Mouse (Mus musculus) stomach, embryonic 15.5 days (tissue): ENCODE data around the gene Zdhhc24. TPM values are rescaled to one million over a fixed set of nuclear protein-coding genes. Genes with fewer than 3 reads are reported as not detected.

Experiments used
- ATAC-seq: fragments of 200-750 bp; cut with Nextera tagmentation; 2 replicates; pipeline ENCODE4 v1.8.0; 2017; ENCODE audit warnings: low read depth, moderate number of reproducible peaks, moderate TSS enrichment; ENCODE audit not compliant: insufficient read depth, low FRiP score
- H3K27ac ChIP-seq: fragments of 300-500 bp; sonication (generic); 2 replicates; pipeline ENCODE4 v1.5.1; 2015; ENCODE audit warnings: mild to moderate bottlenecking, inconsistent platforms
- H3K27me3 ChIP-seq: fragments of 300-500 bp; sonication (generic); replicated peaks from 2 replicates; pipeline ENCODE4 v1.6.1; 2015; ENCODE audit warnings: inconsistent platforms
- H3K36me3 ChIP-seq: fragments of 300-500 bp; sonication (generic); 2 replicates; pipeline ENCODE4 v1.6.1; 2015; ENCODE audit warnings: inconsistent platforms
- H3K4me1 ChIP-seq: fragments of 300-500 bp; sonication (generic); 2 replicates; pipeline ENCODE4 v1.6.1; 2015; ENCODE audit warnings: inconsistent platforms
- H3K4me2 ChIP-seq: fragments of 300-500 bp; sonication (generic); 2 replicates; pipeline ENCODE4 v1.6.1; 2015; ENCODE audit warnings: mild to moderate bottlenecking, inconsistent platforms
- H3K4me3 ChIP-seq: fragments of 300-500 bp; sonication (generic); replicated peaks from 2 replicates; pipeline ENCODE4 v1.5.1; 2015; ENCODE audit warnings: inconsistent platforms
- H3K9ac ChIP-seq: fragments of 300-500 bp; sonication (generic); 2 replicates; pipeline ENCODE4 v1.6.1; 2015; ENCODE audit warnings: inconsistent platforms
- H3K9me3 ChIP-seq: fragments of 300-500 bp; sonication (generic); 2 replicates; pipeline ENCODE4 v1.6.1; 2016; ENCODE audit warnings: inconsistent platforms
- WGBS: fragments of 180-500 bp; shearing (Covaris S2); methylation state at CpG from one replicate; pipeline ENCODE4 v1.1.7; 2015; 5-methylcytosine and 5-hydroxymethylcytosine counted together
- polyA plus RNA-seq: library from polyadenylated mRNA; unstranded; fragments of >200 nt; fragmentation: Nextera tagmentation; extraction: Ambion mirVana; gene quantifications from 2 replicates; pipeline ENCODE4 v1.2.1, GENCODE M21; 2015

Gene Zdhhc24
- polyA plus RNA-seq, 1 experiment from 2014 or later, result 11.4 TPM

GRCm38 (mm10) chr19:4916827-4917226 lies 38.4 kb downstream of the Zdhhc24 start:
- no peak overlapping the region for H3K4me3 ChIP-seq
- H3K4me2 ChIP-seq, result no peak overlapping the region
- ATAC-seq, result no peak
- H3K27me3 ChIP-seq, result no peaks in the 10 kb centered on the region
- peaks cover 53% of the 10 kb centered on the region for H3K36me3 ChIP-seq
- H3K9me3 ChIP-seq, result no peaks in the 10 kb centered on the region
- no peak overlapping the region for H3K9ac ChIP-seq
- WGBS, result 79% methylated on average over 10 of the region's 10 CpGs
- no peaks in the 10 kb centered on the region for H3K4me1 ChIP-seq
- no peak overlapping the region for H3K27ac ChIP-seq

DNA sequence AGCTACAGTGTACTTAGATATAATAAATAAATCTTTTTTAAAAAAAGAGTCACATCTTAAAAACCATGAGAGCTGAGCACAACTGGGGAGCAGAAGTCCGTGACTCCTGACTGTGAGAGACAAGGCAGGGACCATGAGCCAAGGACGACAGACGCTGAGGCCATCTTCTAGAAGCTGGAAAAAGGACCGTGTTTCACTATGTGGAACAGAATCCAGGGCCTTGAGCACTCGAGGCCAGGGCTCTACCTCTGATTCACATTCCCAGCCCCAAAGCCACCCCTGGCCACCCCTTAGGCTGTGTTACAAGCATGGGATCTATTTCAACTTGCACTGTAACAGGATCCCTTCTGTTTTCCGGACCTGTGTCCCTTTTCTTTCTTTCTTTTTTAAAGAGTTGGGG lies 41.2 kb downstream of the Zdhhc24 start:
- H3K4me1 ChIP-seq, result no peaks in the 10 kb centered on the region
- H3K4me3 ChIP-seq, result no peak overlapping the region
- WGBS, result 84% methylated on average over 6 of the region's 6 CpGs
- H3K27ac ChIP-seq, result no peak overlapping the region
- H3K27me3 ChIP-seq, result no peaks in the 10 kb centered on the region
- H3K9me3 ChIP-seq, result no peaks in the 10 kb centered on the region
- no peak overlapping the region for H3K9ac ChIP-seq
- no peak overlapping the region for H3K4me2 ChIP-seq
- H3K36me3 ChIP-seq, result peaks cover 59% of the 10 kb centered on the region
- no peak for ATAC-seq

DNA sequence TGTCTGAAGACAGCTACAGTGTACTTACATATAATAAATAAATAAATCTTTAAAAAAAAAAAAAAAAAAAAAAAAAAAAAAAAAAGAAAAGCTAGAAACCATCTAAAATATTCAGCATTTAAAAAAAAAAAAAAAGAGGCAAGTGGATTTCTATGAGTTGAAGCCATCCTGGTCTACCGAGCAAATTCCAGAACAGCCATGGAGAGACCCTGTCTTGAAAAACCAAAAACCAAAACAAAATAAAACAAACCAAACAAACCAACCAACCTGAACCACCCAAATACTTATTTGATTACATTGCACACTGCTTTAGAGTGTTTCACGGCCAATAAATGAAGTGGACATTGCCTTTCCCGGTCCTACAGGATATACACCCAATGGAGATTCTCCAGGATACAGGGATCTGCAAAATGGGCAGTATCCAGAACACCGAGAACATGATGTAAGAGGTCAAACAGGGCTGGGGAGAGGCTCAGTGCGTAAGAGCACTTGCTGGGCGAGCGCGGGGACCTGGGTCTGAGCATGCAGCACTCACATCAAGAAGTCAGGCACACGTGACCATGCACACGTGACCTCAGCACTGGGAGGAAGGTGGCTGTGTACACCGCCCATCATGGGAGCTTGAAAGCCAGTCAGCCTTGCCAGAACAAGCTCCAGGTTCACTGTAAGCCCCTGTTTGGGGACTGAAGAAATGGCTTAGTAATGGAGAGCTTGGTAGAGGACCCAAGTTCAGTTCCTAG lies 46.8 kb downstream of the Zdhhc24 start:
- H3K36me3 ChIP-seq, result peaks cover 39% of the 10 kb centered on the region
- H3K27ac ChIP-seq, result no peak overlapping the region
- no peaks in the 10 kb centered on the region for H3K9me3 ChIP-seq
- ATAC-seq, result no peak
- H3K4me2 ChIP-seq, result no peak overlapping the region
- H3K4me3 ChIP-seq, result no peak overlapping the region
- H3K4me1 ChIP-seq, result peaks cover 14% of the 10 kb centered on the region
- no peak overlapping the region for H3K9ac ChIP-seq
- no peaks in the 10 kb centered on the region for H3K27me3 ChIP-seq
- WGBS, result 96% methylated on average over 11 of the region's 11 CpGs

- Histone ChIP-seq H3K27me3 (no peaks in the 10 kb centered on the region), H3K27ac (peak within 1 kb of the TSS; percentile 64; the same call in 1 of the 2 replicates), H3K4me1 (peaks cover 14% of the 10 kb centered on the region), H3K4me3 (peak within 1 kb of the TSS; percentile 70), H3K9me3 (no peaks in the 10 kb centered on the region), H3K4me2 (peak within 1 kb of the TSS; percentile 73), H3K9ac (peak within 1 kb of the TSS; percentile 60), H3K36me3 (peaks cover 19% of the 10 kb centered on the region)
- ATAC-seq, result peak; percentile 99
- WGBS, result under 1% methylated on average over 32 of the region's 32 CpGs
Measured at GRCm38 (mm10) chr19:4927904-4928531, 49.5 kb downstream of the Zdhhc24 start, which contains the start of gene Dpp3. Gene Dpp3 (minus strand): TSS chr19:4928287.

GRCm38 (mm10) chr19:4928781-4929180 lies 50.3 kb downstream of the Zdhhc24 start:
- H3K9me3 ChIP-seq, result no peaks in the 10 kb centered on the region
- H3K27ac ChIP-seq, result peak overlapping the region; percentile 64; the same call in 1 of the 2 replicates
- peaks cover 14% of the 10 kb centered on the region for H3K4me1 ChIP-seq
- peak overlapping the region; percentile 73 for H3K4me2 ChIP-seq
- H3K4me3 ChIP-seq, result peak overlapping the region; percentile 70
- H3K27me3 ChIP-seq, result no peaks in the 10 kb centered on the region
- 0 out of 2 replicates have a peak overlapping the region, but pooled peaks have one; percentile 60 for H3K9ac ChIP-seq
- H3K36me3 ChIP-seq, result peaks cover 11% of the 10 kb centered on the region; the same call in 1 of the 2 replicates
- 59% methylated on average over 5 of the region's 5 CpGs for WGBS
- no peak for ATAC-seq

Other genes starting within 250 kb of the Zdhhc24 start
- 2.3 and 3.6 TPM in 2 replicates for gene Gm960, start 180.0 kb upstream of the Zdhhc24 start, polyA plus RNA-seq
- 2.8 and 2.9 TPM in 2 replicates for gene Sptbn2, start 167.5 kb upstream of the Zdhhc24 start, polyA plus RNA-seq
- 57.7 and 59.7 TPM in 2 replicates for gene Rbm4b, start 122.2 kb upstream of the Zdhhc24 start, polyA plus RNA-seq
- 50.1 and 52.2 TPM in 2 replicates for gene Rbm4, start 84.8 kb upstream of the Zdhhc24 start, polyA plus RNA-seq
- 29.9 and 38.0 TPM in 2 replicates for gene Gm21992, start 67.1 kb upstream of the Zdhhc24 start, polyA plus RNA-seq
- gene Rbm14, start 67.0 kb upstream of the Zdhhc24 start, polyA plus RNA-seq, result 70.3 and 75.2 TPM in 2 replicates
- gene Ccs, start 39.3 kb upstream of the Zdhhc24 start, polyA plus RNA-seq, result 51.1 and 54.1 TPM in 2 replicates
- gene Ccdc87, start 39.3 kb upstream of the Zdhhc24 start, polyA plus RNA-seq, result 0.12 TPM in 1 of 2 replicates, not detected in the other
- gene Ctsf, start 23.5 kb upstream of the Zdhhc24 start, polyA plus RNA-seq, result 24.9 and 34.0 TPM in 2 replicates
- gene Actn3, start 759 bp upstream of the Zdhhc24 start, polyA plus RNA-seq, result 2.3 and 2.5 TPM in 2 replicates
- 2.7 and 3.0 TPM in 2 replicates for gene Bbs1, start 28.0 kb downstream of the Zdhhc24 start, polyA plus RNA-seq
- gene Dpp3, start 49.6 kb downstream of the Zdhhc24 start, polyA plus RNA-seq, result 107 and 122 TPM in 2 replicates
- 1.7 and 1.9 TPM in 2 replicates for gene Peli3, start 64.5 kb downstream of the Zdhhc24 start, polyA plus RNA-seq
- 95.8 and 100 TPM in 2 replicates for gene Mrpl11, start 83.5 kb downstream of the Zdhhc24 start, polyA plus RNA-seq
- gene Npas4, start 111.6 kb downstream of the Zdhhc24 start, polyA plus RNA-seq, result 0.22 and 0.24 TPM in 2 replicates
- gene Slc29a2, start 145.2 kb downstream of the Zdhhc24 start, polyA plus RNA-seq, result 3.6 and 3.7 TPM in 2 replicates
- gene B4gat1, start 160.2 kb downstream of the Zdhhc24 start, polyA plus RNA-seq, result 38.7 and 42.1 TPM in 2 replicates
- gene AC124502.3, start 160.2 kb downstream of the Zdhhc24 start, polyA plus RNA-seq, result 2.2 and 2.3 TPM in 2 replicates
- gene Brms1, start 162.7 kb downstream of the Zdhhc24 start, polyA plus RNA-seq, result 39.5 and 39.9 TPM in 2 replicates
- gene Rin1, start 171.8 kb downstream of the Zdhhc24 start, polyA plus RNA-seq, result 2.3 and 3.6 TPM in 2 replicates
- gene Cd248, start 189.4 kb downstream of the Zdhhc24 start, polyA plus RNA-seq, result 58.4 and 68.3 TPM in 2 replicates
- gene Tmem151a, start 206.9 kb downstream of the Zdhhc24 start, polyA plus RNA-seq, result 5.9 and 6.4 TPM in 2 replicates
- gene Yif1a, start 209.9 kb downstream of the Zdhhc24 start, polyA plus RNA-seq, result 101 TPM in 2 replicates
- 15.1 and 16.6 TPM in 2 replicates for gene Cnih2, start 219.9 kb downstream of the Zdhhc24 start, polyA plus RNA-seq
- 227 and 233 TPM in 2 replicates for gene Rab1b, start 228.4 kb downstream of the Zdhhc24 start, polyA plus RNA-seq
- gene Klc2, start 239.9 kb downstream of the Zdhhc24 start, polyA plus RNA-seq, result 18.0 and 19.0 TPM in 2 replicates